In genomic region chr17:64621226-64621625, GRCm38 (mm10) we compare ENCODE assay signal across 12 mouse cellular contexts. TPM values are rescaled to one million over a fixed set of nuclear protein-coding genes. Genes with fewer than 3 reads are reported as not detected.
DNase-seq lines count a peak whose midpoint lies in the region; ATAC-seq and TF ChIP-seq lines count a peak whose summit lies in the region.
"Had no signal": no experiment of that assay in that cellular context is flagged by ENCODE, and none has a peak within 500 bp of the region (broad histone marks: within the 10 kb centered on the region; RNA-seq: fewer than 3 reads in every experiment).

No protein-coding gene starts in this region.

- no peak overlapping the region for H3K4me3 ChIP-seq in midbrain, postnatal 0 days (ENCODE audit: low read depth, low read length)
- H3K4me3 ChIP-seq in midbrain, embryonic 10.5 days, result no peak overlapping the region
- no peak overlapping the region for H3K4me3 ChIP-seq in kidney, embryonic 14.5 days (ENCODE audit: low read length)
- H3K4me3 ChIP-seq: embryonic facial prominence, embryonic 13.5 days had no signal

- no peaks in the 10 kb centered on the region; the same call in 1 of the 2 replicates for H3K4me1 ChIP-seq in midbrain, postnatal 0 days (ENCODE audit: insufficient read depth, low read length)
- H3K4me1 ChIP-seq in midbrain, embryonic 10.5 days, result peaks cover 23% of the 10 kb centered on the region
- 0 out of 2 replicates have a peak, but pooled peaks cover 6% of the 10 kb centered on the region for H3K4me1 ChIP-seq in kidney, embryonic 14.5 days (ENCODE audit: control insufficient read depth, insufficient read depth, low read length)
- H3K4me1 ChIP-seq: embryonic facial prominence, embryonic 13.5 days had no signal

- H3K9me3 ChIP-seq in midbrain, postnatal 0 days (ENCODE audit: low read length), result no peaks in the 10 kb centered on the region
- H3K9me3 ChIP-seq in midbrain, embryonic 10.5 days (replicated peaks), result no peaks in the 10 kb centered on the region
- no peaks in the 10 kb centered on the region for H3K9me3 ChIP-seq in kidney, embryonic 14.5 days (ENCODE audit: control insufficient read depth, low read length)
- H3K9me3 ChIP-seq: embryonic facial prominence, embryonic 13.5 days had no signal

- WGBS in midbrain, postnatal 0 days, result 41% methylated on average over 8 of the region's 8 CpGs
- 57% methylated on average over 8 of the region's 8 CpGs for WGBS in midbrain, embryonic 10.5 days
- WGBS in kidney, embryonic 14.5 days, result 38% methylated on average over 8 of the region's 8 CpGs

- no peak overlapping the region for H3K27ac ChIP-seq in midbrain, postnatal 0 days (ENCODE audit: low read depth, low read length)
- H3K27ac ChIP-seq in midbrain, embryonic 10.5 days (replicated peaks), result no peak overlapping the region
- no peak overlapping the region for H3K27ac ChIP-seq in kidney, embryonic 14.5 days (ENCODE audit: low read depth, low read length)
- H3K27ac ChIP-seq: embryonic facial prominence, embryonic 13.5 days had no signal

- TF ChIP-seq CTCF in midbrain, postnatal 0 days (IDR thresholded peaks at IDR 0.05), result no peak

- DNase-seq in cerebellum, adult 11-12 months, result peak; percentile 59
- DNase-seq in cerebellum, postnatal 4 days (ENCODE audit: low spot score in 2 of 2), result no peak
- DNase-seq in midbrain, postnatal 0 days (ENCODE audit: low spot score), result peak; percentile 31
- DNase-seq in midbrain, embryonic 10.5 days (ENCODE audit: low spot score), result no peak
- DNase-seq in embryo, embryonic 10.5 days (ENCODE audit: low spot score), result no peak
- no peak for DNase-seq in urinary bladder, postnatal 14 days (ENCODE audit: low spot score)
- DNase-seq: adrenal gland, postnatal 10 days; gastrocnemius, postnatal 10 days; layer of hippocampus, adult 9-11 months had no signal

- H3K9ac ChIP-seq in midbrain, postnatal 0 days (replicated peaks; ENCODE audit: low read length, poor library complexity, severe bottlenecking), result no peak overlapping the region
- H3K9ac ChIP-seq in kidney, embryonic 14.5 days (ENCODE audit: low read depth, low read length), result no peak overlapping the region
- H3K9ac ChIP-seq: embryonic facial prominence, embryonic 13.5 days had no signal

- H3K36me3 ChIP-seq in midbrain, postnatal 0 days (ENCODE audit: insufficient read depth, low read length), result peaks cover 5% of the 10 kb centered on the region
- peaks cover 16% of the 10 kb centered on the region for H3K36me3 ChIP-seq in midbrain, embryonic 10.5 days
- peaks cover 4% of the 10 kb centered on the region; the same call in 1 of the 2 replicates for H3K36me3 ChIP-seq in kidney, embryonic 14.5 days (ENCODE audit: control insufficient read depth, insufficient read depth, low read length)

- no peaks in the 10 kb centered on the region for H3K27me3 ChIP-seq in midbrain, postnatal 0 days (ENCODE audit: insufficient read depth, low read length)
- H3K27me3 ChIP-seq in midbrain, embryonic 10.5 days (ENCODE audit: low read depth, poor library complexity, severe bottlenecking), result no peaks in the 10 kb centered on the region
- no peaks in the 10 kb centered on the region for H3K27me3 ChIP-seq in kidney, embryonic 14.5 days (ENCODE audit: control insufficient read depth, insufficient read depth, low read length)
- H3K27me3 ChIP-seq: embryonic facial prominence, embryonic 13.5 days had no signal

- H3K4me2 ChIP-seq in midbrain, postnatal 0 days (ENCODE audit: low read depth, low read length, poor library complexity, severe bottlenecking), result no peak overlapping the region
- no peak overlapping the region for H3K4me2 ChIP-seq in kidney, embryonic 14.5 days (replicated peaks; ENCODE audit: low read depth, low read length)
- H3K4me2 ChIP-seq: embryonic facial prominence, embryonic 13.5 days had no signal

- ATAC-seq in midbrain, postnatal 0 days (ENCODE audit: low FRiP score), result no peak
- peak; percentile 76 for ATAC-seq in kidney, embryonic 14.5 days (ENCODE audit: low FRiP score, low TSS enrichment)
- ATAC-seq in monocyte, adult 5-6 weeks (replicated peaks; ENCODE audit: insufficient number of reproducible peaks, low FRiP score, low TSS enrichment, poor library complexity, severe bottlenecking), result no peak

RNA-seq across cellular contexts. Expression of gene Man2a1, which starts 20.7 kb away (rescaled TPM):
- 19.0 and 28.8 TPM in 2 replicates for total RNA-seq in midbrain, postnatal 0 days (2014; rRNA removed)
- 2.6 and 3.2 TPM in 2 replicates for polyA plus RNA-seq in midbrain, postnatal 0 days (2015; fragmentation: Nextera tagmentation; extraction: Ambion mirVana)
- 3.9 and 4.3 TPM in 2 replicates for polyA plus RNA-seq in midbrain, embryonic 10.5 days (2016; fragmentation: Nextera tagmentation; extraction: Ambion mirVana)
- polyA plus RNA-seq in kidney, embryonic 14.5 days (2014; fragmentation: Nextera tagmentation; extraction: Ambion mirVana), result 9.8 and 12.5 TPM in 2 replicates
- total RNA-seq in monocyte, adult 5-6 weeks (2017), result 42.0 to 56.6 TPM (median 56.4 TPM) in 3 replicates

Comparison
In these comparisons a context has a peak if more than half of its experiments do, and no peak if none do; other contexts are left out.
1. DNase-seq: peak in cerebellum, adult 11-12 months (single experiment) and midbrain, postnatal 0 days (single experiment); none in cerebellum, postnatal 4 days (0 of 2), midbrain, embryonic 10.5 days (single experiment), embryo, embryonic 10.5 days (single experiment) and urinary bladder, postnatal 14 days (single experiment).